Mouse (Mus musculus): ENCODE measurements around the gene Gm17349. TPM values are rescaled to one million over a fixed set of nuclear protein-coding genes. Genes with fewer than 3 reads are reported as not detected.

Gm17349 gene
- polyA plus RNA-seq, 1 experiment from 2014 or later, result not detected

- Histone ChIP-seq H3K9ac (ENCODE audit: low read length) (peak overlapping the region; percentile 61), H3K9me3 (replicated peaks; ENCODE audit: control insufficient read depth, low read length) (no peaks in the 10 kb centered on the region)
Measured at GRCm38 (mm10) chr15:99714206-99714605, 8.9 kb upstream of the Gm17349 start.

DNA sequence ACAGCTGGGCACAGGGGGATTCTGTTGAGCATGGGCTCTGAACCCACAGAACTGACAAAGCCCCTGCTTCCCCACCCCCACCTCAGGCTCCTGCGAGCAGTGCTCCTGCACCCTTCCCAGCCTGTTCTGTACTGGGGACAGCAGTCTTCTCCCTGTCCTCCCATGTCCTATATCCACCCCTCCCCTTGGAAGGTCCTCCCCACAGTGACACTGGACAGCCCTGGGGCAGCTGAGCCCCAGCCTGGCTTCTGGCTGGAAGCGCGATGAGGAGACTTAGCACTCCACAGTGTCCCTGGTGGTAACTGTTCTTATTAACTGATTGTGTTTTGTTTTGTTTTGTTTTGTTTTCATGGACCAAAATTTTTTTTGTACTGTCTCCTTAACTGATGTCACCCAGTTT is 8.3 kb upstream of the Gm17349 start:
- no peak for ATAC-seq (replicated peaks; ENCODE audit: extremely low read depth, insufficient read depth, low FRiP score)
- H3K36me3 ChIP-seq (ENCODE audit: control insufficient read depth, insufficient read depth), result peaks cover 46% of the 10 kb centered on the region
- WGBS, result 67% methylated on average over 3 of the region's 3 CpGs
- H3K4me1 ChIP-seq (ENCODE audit: control insufficient read depth, insufficient read depth, low read length), result peaks cover 19% of the 10 kb centered on the region
- no peaks in the 10 kb centered on the region for H3K27me3 ChIP-seq (ENCODE audit: control insufficient read depth, insufficient read depth, low read length)
- peak overlapping the region; percentile 61 for H3K9ac ChIP-seq (ENCODE audit: low read length)
- no peak overlapping the region for H3K4me3 ChIP-seq (ENCODE audit: low read length)
- H3K27ac ChIP-seq (ENCODE audit: low read length), result peak overlapping the region; percentile 82
- no peaks in the 10 kb centered on the region for H3K9me3 ChIP-seq (replicated peaks; ENCODE audit: control insufficient read depth, low read length)
- H3K4me2 ChIP-seq (ENCODE audit: low read depth, low read length), result no peak overlapping the region

More at GRCm38 (mm10) chr15:99714206-99714605, 8.9 kb upstream of the Gm17349 start:
- 38% methylated on average over 4 of the region's 4 CpGs for WGBS
- no peak overlapping the region for H3K4me3 ChIP-seq (ENCODE audit: low read length)
- H3K4me1 ChIP-seq (ENCODE audit: control insufficient read depth, insufficient read depth, low read length), result peaks cover 19% of the 10 kb centered on the region
- no peak overlapping the region for H3K4me2 ChIP-seq (ENCODE audit: low read depth, low read length)
- no peaks in the 10 kb centered on the region for H3K27me3 ChIP-seq (ENCODE audit: control insufficient read depth, insufficient read depth, low read length)
- peak overlapping the region; percentile 82 for H3K27ac ChIP-seq (ENCODE audit: low read length)
- peak; percentile 38; the same call in 1 of the 2 replicates for ATAC-seq (replicated peaks; ENCODE audit: extremely low read depth, insufficient read depth, low FRiP score)
- H3K36me3 ChIP-seq (ENCODE audit: control insufficient read depth, insufficient read depth), result peaks cover 40% of the 10 kb centered on the region

GRCm38 (mm10) chr15:99712666-99713559 is 7.6 kb upstream of the Gm17349 start:
- peak overlapping the region; percentile 82 for H3K27ac ChIP-seq (ENCODE audit: low read length)
- peaks cover 19% of the 10 kb centered on the region for H3K4me1 ChIP-seq (ENCODE audit: control insufficient read depth, insufficient read depth, low read length)
- 65% methylated on average over 13 of the region's 13 CpGs for WGBS
- no peaks in the 10 kb centered on the region for H3K9me3 ChIP-seq (replicated peaks; ENCODE audit: control insufficient read depth, low read length)
- H3K4me3 ChIP-seq (ENCODE audit: low read length), result no peak overlapping the region
- no peaks in the 10 kb centered on the region for H3K27me3 ChIP-seq (ENCODE audit: control insufficient read depth, insufficient read depth, low read length)
- ATAC-seq (replicated peaks; ENCODE audit: extremely low read depth, insufficient read depth, low FRiP score), result no peak
- H3K9ac ChIP-seq (ENCODE audit: low read length), result peak overlapping the region; percentile 61; the same call in 1 of the 2 replicates
- no peak overlapping the region for H3K4me2 ChIP-seq (ENCODE audit: low read depth, low read length)
- peaks cover 52% of the 10 kb centered on the region for H3K36me3 ChIP-seq (ENCODE audit: control insufficient read depth, insufficient read depth)

GRCm38 (mm10) chr15:99711491-99711890 is 6.2 kb upstream of the Gm17349 start:
- no peaks in the 10 kb centered on the region for H3K27me3 ChIP-seq (ENCODE audit: control insufficient read depth, insufficient read depth, low read length)
- no peak overlapping the region for H3K9ac ChIP-seq (ENCODE audit: low read length)
- peaks cover 15% of the 10 kb centered on the region for H3K4me1 ChIP-seq (ENCODE audit: control insufficient read depth, insufficient read depth, low read length)
- H3K27ac ChIP-seq (ENCODE audit: low read length), result no peak overlapping the region
- H3K36me3 ChIP-seq (ENCODE audit: control insufficient read depth, insufficient read depth), result peaks cover 64% of the 10 kb centered on the region
- no peak overlapping the region for H3K4me2 ChIP-seq (ENCODE audit: low read depth, low read length)
- no peak for ATAC-seq (replicated peaks; ENCODE audit: extremely low read depth, insufficient read depth, low FRiP score)
- no peak overlapping the region for H3K4me3 ChIP-seq (ENCODE audit: low read length)
- 65% methylated on average over 3 of the region's 3 CpGs for WGBS
- no peaks in the 10 kb centered on the region for H3K9me3 ChIP-seq (replicated peaks; ENCODE audit: control insufficient read depth, low read length)

- ATAC-seq (replicated peaks; ENCODE audit: extremely low read depth, insufficient read depth, low FRiP score), result no peak
- Histone ChIP-seq H3K9me3 (replicated peaks; ENCODE audit: control insufficient read depth, low read length) (no peaks in the 10 kb centered on the region), H3K9ac (ENCODE audit: low read length) (no peak overlapping the region), H3K4me2 (ENCODE audit: low read depth, low read length) (no peak overlapping the region), H3K36me3 (ENCODE audit: control insufficient read depth, insufficient read depth) (peaks cover 69% of the 10 kb centered on the region), H3K27ac (ENCODE audit: low read length) (no peak overlapping the region), H3K4me1 (ENCODE audit: control insufficient read depth, insufficient read depth, low read length) (peaks cover 15% of the 10 kb centered on the region), H3K4me3 (ENCODE audit: low read length) (no peak overlapping the region), H3K27me3 (ENCODE audit: control insufficient read depth, insufficient read depth, low read length) (no peaks in the 10 kb centered on the region)
- 85% methylated on average over 10 of the region's 10 CpGs for WGBS
Measured at GRCm38 (mm10) chr15:99710221-99711190, 5.2 kb upstream of the Gm17349 start.

- Histone ChIP-seq H3K4me1 (ENCODE audit: control insufficient read depth, insufficient read depth, low read length) (peaks cover 23% of the 10 kb centered on the region), H3K9ac (ENCODE audit: low read length) (no peak overlapping the region), H3K4me3 (ENCODE audit: low read length) (no peak overlapping the region), H3K36me3 (ENCODE audit: control insufficient read depth, insufficient read depth) (peaks cover 64% of the 10 kb centered on the region), H3K27ac (ENCODE audit: low read length) (no peak overlapping the region), H3K9me3 (replicated peaks; ENCODE audit: control insufficient read depth, low read length) (no peaks in the 10 kb centered on the region), H3K4me2 (ENCODE audit: low read depth, low read length) (no peak overlapping the region), H3K27me3 (ENCODE audit: control insufficient read depth, insufficient read depth, low read length) (no peaks in the 10 kb centered on the region)
- WGBS, result 95% methylated on average over 13 of the region's 13 CpGs
- no peak for ATAC-seq (replicated peaks; ENCODE audit: extremely low read depth, insufficient read depth, low FRiP score)
Measured at GRCm38 (mm10) chr15:99708176-99708575, 2.9 kb upstream of the Gm17349 start.

- H3K4me2 ChIP-seq (ENCODE audit: low read depth, low read length), result peak overlapping the region; percentile 82
- WGBS, result 37% methylated on average over 7 of the region's 7 CpGs
- ATAC-seq (replicated peaks; ENCODE audit: extremely low read depth, insufficient read depth, low FRiP score), result peak; percentile 54
- peak overlapping the region; percentile 70 for H3K9ac ChIP-seq (ENCODE audit: low read length)
- peaks cover 37% of the 10 kb centered on the region for H3K4me1 ChIP-seq (ENCODE audit: control insufficient read depth, insufficient read depth, low read length)
- H3K4me3 ChIP-seq (ENCODE audit: low read length), result peak overlapping the region; percentile 42
- H3K27ac ChIP-seq (ENCODE audit: low read length), result peak overlapping the region; percentile 95
- peaks cover 36% of the 10 kb centered on the region for H3K36me3 ChIP-seq (ENCODE audit: control insufficient read depth, insufficient read depth)
- no peaks in the 10 kb centered on the region for H3K9me3 ChIP-seq (replicated peaks; ENCODE audit: control insufficient read depth, low read length)
- H3K27me3 ChIP-seq (ENCODE audit: control insufficient read depth, insufficient read depth, low read length), result no peaks in the 10 kb centered on the region
Measured at GRCm38 (mm10) chr15:99704881-99705280, 409 bp downstream of the Gm17349 start.

- peak overlapping the region; percentile 82 for H3K4me2 ChIP-seq (ENCODE audit: low read depth, low read length)
- peak overlapping the region; percentile 95 for H3K27ac ChIP-seq (ENCODE audit: low read length)
- no peaks in the 10 kb centered on the region for H3K27me3 ChIP-seq (ENCODE audit: control insufficient read depth, insufficient read depth, low read length)
- no peak for ATAC-seq (replicated peaks; ENCODE audit: extremely low read depth, insufficient read depth, low FRiP score)
- peaks cover 29% of the 10 kb centered on the region for H3K36me3 ChIP-seq (ENCODE audit: control insufficient read depth, insufficient read depth)
- no peaks in the 10 kb centered on the region for H3K9me3 ChIP-seq (replicated peaks; ENCODE audit: control insufficient read depth, low read length)
- H3K4me3 ChIP-seq (ENCODE audit: low read length), result peak overlapping the region; percentile 42
- H3K4me1 ChIP-seq (ENCODE audit: control insufficient read depth, insufficient read depth, low read length), result peaks cover 37% of the 10 kb centered on the region
- peak overlapping the region; percentile 70 for H3K9ac ChIP-seq (ENCODE audit: low read length)
- 38% methylated on average over 23 of the region's 23 CpGs for WGBS
Measured at GRCm38 (mm10) chr15:99704041-99704681, 1.1 kb downstream of the Gm17349 start.
